10 mouse cellular contexts compared by ENCODE assay signal in genomic region chr17:12206248-12206647, GRCm38 (mm10).
DNase-seq lines count a peak whose midpoint lies in the region; ATAC-seq and TF ChIP-seq lines count a peak whose summit lies in the region.
"Had no signal": no experiment of that assay in that cellular context is flagged by ENCODE, and none has a peak within 500 bp of the region (broad histone marks: within the 10 kb centered on the region; RNA-seq: fewer than 3 reads in every experiment).

No protein-coding gene starts in this region.

- no peaks in the 10 kb centered on the region for H3K36me3 ChIP-seq in heart, embryonic 11.5 days (ENCODE audit: control insufficient read depth, insufficient read depth, low read length)
- peaks cover 24 to 66% of the 10 kb centered on the region in 2 experiments for H3K36me3 ChIP-seq in CH12.LX (replicated peaks in 1 of 2; ENCODE audit: control insufficient read depth in 1 of 2, insufficient read depth in 1 of 2, low read length in 1 of 2)
- peaks cover 34% of the 10 kb centered on the region for H3K36me3 ChIP-seq in liver, embryonic 13.5 days

- no peak for DNase-seq in heart, postnatal 10 days
- no peak for DNase-seq in CH12.LX (ENCODE audit: extremely low read depth)
- DNase-seq in liver, embryonic 13.5 days = peak; percentile 78
- DNase-seq in ovary, postnatal 10 days (ENCODE audit: low spot score) = no peak
- DNase-seq in thymus, adult 18-20 months = no peak
- no peak for DNase-seq in yolk sac, embryonic 10.5 days (ENCODE audit: low spot score)
- DNase-seq: kidney, adult 11 months had no signal

- intact Hi-C loops in heart, postnatal 10 days (cut with DNase I) = loop anchor here (5.0 kb wide), 1 partner anchor 34 kb away; no protein-coding TSS in a partner anchor

- peak overlapping the region; percentile 62 for H3K9ac ChIP-seq in heart, embryonic 11.5 days (ENCODE audit: low read depth, low read length)
- H3K9ac ChIP-seq in CH12.LX (ENCODE audit: insufficient read depth, low read depth) = peak overlapping the region; percentile 41
- H3K9ac ChIP-seq in liver, embryonic 13.5 days = peak overlapping the region; percentile 88

- no peak for TF ChIP-seq EP300 in CH12.LX (IDR thresholded peaks at IDR 0.05; ENCODE audit: low read length)

- TF ChIP-seq CTCF in CH12.LX (conservative IDR thresholded peaks at IDR 0.05 in 1 of 2, IDR thresholded peaks at IDR 0.05 in 1 of 2; ENCODE audit: low read depth in 2 of 2, low read length in 2 of 2) = no peak
- no peak for TF ChIP-seq CTCF in embryonic fibroblast, embryonic 13.5 days (IDR thresholded peaks at IDR 0.05; ENCODE audit: borderline replicate concordance, insufficient read depth, low read length)

- peaks cover 33% of the 10 kb centered on the region for H3K4me1 ChIP-seq in heart, embryonic 11.5 days (ENCODE audit: control insufficient read depth, insufficient read depth, low read length)
- peaks cover 64 to 99% of the 10 kb centered on the region in 2 experiments for H3K4me1 ChIP-seq in CH12.LX (ENCODE audit: control insufficient read depth in 1 of 2, insufficient read depth in 2 of 2)
- peaks cover 15% of the 10 kb centered on the region for H3K4me1 ChIP-seq in embryonic fibroblast, embryonic 13.5 days (ENCODE audit: control insufficient read depth, insufficient read depth, low read length)
- H3K4me1 ChIP-seq in liver, embryonic 13.5 days (replicated peaks) = peaks cover 98% of the 10 kb centered on the region

- dilution Hi-C loops in CH12.LX (cut with MboI; ENCODE audit: extremely low pct_ligation_motif_present, extremely low pct_unique_long_range_greater_than_20kb, low sequenced_read_pairs) = no loop called here

- H3K79me2 ChIP-seq in CH12.LX (replicated peaks; ENCODE audit: control insufficient read depth, extremely low read depth, insufficient read depth, poor library complexity, severe bottlenecking) = peaks cover 2% of the 10 kb centered on the region

- H3K27me3 ChIP-seq in heart, embryonic 11.5 days (ENCODE audit: control insufficient read depth, insufficient read depth, low read length) = no peaks in the 10 kb centered on the region
- no peaks in the 10 kb centered on the region for H3K27me3 ChIP-seq in CH12.LX (replicated peaks)
- no peaks in the 10 kb centered on the region for H3K27me3 ChIP-seq in liver, embryonic 13.5 days

- no peak for TF ChIP-seq RAD21 in CH12.LX (IDR thresholded peaks at IDR 0.05; ENCODE audit: low read depth, low read length)

- no peak for TF ChIP-seq POLR2A in CH12.LX (IDR thresholded peaks at IDR 0.05; ENCODE audit: low read depth, low read length)
- no peak for TF ChIP-seq POLR2A in embryonic fibroblast, embryonic 13.5 days (IDR thresholded peaks at IDR 0.05; ENCODE audit: low read depth, low read length)

- ATAC-seq in heart, embryonic 11.5 days (replicated peaks; ENCODE audit: insufficient number of reproducible peaks, low FRiP score, low TSS enrichment) = peak; percentile 60
- ATAC-seq in liver, embryonic 13.5 days (ENCODE audit: low read depth) = peak; percentile 52

- no peak overlapping the region; the same call in 1 of the 2 replicates for H3K4me2 ChIP-seq in heart, embryonic 11.5 days
- peak overlapping the region; percentile 63 for H3K4me2 ChIP-seq in CH12.LX (ENCODE audit: insufficient read depth, low read depth, poor library complexity, severe bottlenecking)
- peak overlapping the region; percentile 74 for H3K4me2 ChIP-seq in liver, embryonic 13.5 days

- H3K9me3 ChIP-seq in heart, embryonic 11.5 days (replicated peaks; ENCODE audit: control insufficient read depth, low read length) = no peaks in the 10 kb centered on the region
- no peaks in the 10 kb centered on the region for H3K9me3 ChIP-seq in CH12.LX (replicated peaks; ENCODE audit: low read length)
- no peaks in the 10 kb centered on the region for H3K9me3 ChIP-seq in liver, embryonic 13.5 days (replicated peaks)

- WGBS in heart, embryonic 11.5 days (ENCODE audit: insufficient replicate concordance) = 54% methylated on average over 3 of the region's 3 CpGs
- WGBS in liver, embryonic 13.5 days (ENCODE audit: insufficient replicate concordance) = 6% methylated on average over 3 of the region's 3 CpGs

- peak overlapping the region; percentile 94 for H3K27ac ChIP-seq in heart, embryonic 11.5 days (ENCODE audit: low read depth, low read length)
- H3K27ac ChIP-seq in CH12.LX (ENCODE audit: insufficient read depth, low read depth) = peak overlapping the region; percentile 92
- H3K27ac ChIP-seq in embryonic fibroblast, embryonic 13.5 days (ENCODE audit: insufficient read depth, low read length) = peak overlapping the region; percentile 16; the same call in 1 of the 2 replicates
- H3K27ac ChIP-seq in liver, embryonic 13.5 days = peak overlapping the region; percentile 100
- H3K27ac ChIP-seq: macrophage had no signal

- in situ Hi-C loops in CH12.LX (cut with MboI; ENCODE audit: low pct_ligation_motif_present, low pct_unique_long_range_greater_than_20kb, low sequenced_read_pairs) = no loop called here

- no peak overlapping the region for H3K4me3 ChIP-seq in heart, embryonic 11.5 days (ENCODE audit: low read depth, low read length)
- H3K4me3 ChIP-seq in CH12.LX (replicated peaks in 1 of 3; ENCODE audit: low read depth in 2 of 3, low read length in 2 of 3, poor library complexity in 1 of 3) = peak overlapping the region in 1 of 3 experiments; percentile 24
- no peak overlapping the region for H3K4me3 ChIP-seq in embryonic fibroblast, embryonic 13.5 days (ENCODE audit: insufficient read depth, low read length)
- peak overlapping the region; percentile 43 for H3K4me3 ChIP-seq in liver, embryonic 13.5 days (replicated peaks)

TF ChIP-seq in CH12.LX, 34 proteins besides CTCF, POLR2A, EP300 and RAD21:
- TF ChIP-seq JUN (IDR thresholded peaks at IDR 0.05; ENCODE audit: insufficient read depth, low read depth, low read length) (no peak), SMC3 (IDR thresholded peaks at IDR 0.05; ENCODE audit: low read depth, low read length) (no peak), ZC3H11A (IDR thresholded peaks at IDR 0.05; ENCODE audit: low read depth, low read length) (no peak), NRF1 (IDR thresholded peaks at IDR 0.05; ENCODE audit: low read depth, low read length) (no peak), PAX5 (IDR thresholded peaks at IDR 0.05; ENCODE audit: low read length) (no peak), NELFE (IDR thresholded peaks at IDR 0.05; ENCODE audit: low read depth, low read length) (no peak), POLR2AphosphoS2 (IDR thresholded peaks at IDR 0.05; ENCODE audit: low read depth, low read length) (no peak), ZMIZ1 (IDR thresholded peaks at IDR 0.05; ENCODE audit: low read depth, low read length) (no peak), MAZ (IDR thresholded peaks at IDR 0.05; ENCODE audit: low read depth, low read length) (no peak), GABPA (IDR thresholded peaks at IDR 0.05; ENCODE audit: insufficient replicate concordance, low read depth, low read length) (no peak), MYC (IDR thresholded peaks at IDR 0.05; ENCODE audit: low read depth, low read length) (no peak), ETS1 (conservative IDR thresholded peaks at IDR 0.05; ENCODE audit: low read depth, low read length) (no peak), KAT2A (IDR thresholded peaks at IDR 0.05; ENCODE audit: insufficient replicate concordance, low read length) (no peak), TBP (conservative IDR thresholded peaks at IDR 0.05; ENCODE audit: low read depth, low read length) (no peak), E2F4 (IDR thresholded peaks at IDR 0.05; ENCODE audit: insufficient replicate concordance, low read depth, low read length) (no peak), RCOR1 (conservative IDR thresholded peaks at IDR 0.05; ENCODE audit: low read depth, low read length) (no peak), IRF4 (IDR thresholded peaks at IDR 0.05; ENCODE audit: low read depth, low read length) (no peak), SIN3A (IDR thresholded peaks at IDR 0.05; ENCODE audit: low read length) (no peak), ZNF384 (IDR thresholded peaks at IDR 0.05; ENCODE audit: low read depth, low read length) (no peak), ELF1 (IDR thresholded peaks at IDR 0.05; ENCODE audit: low read depth, low read length) (no peak)

Comparison
In these comparisons a context has a peak if more than half of its experiments do, and no peak if none do; other contexts are left out.
1. H3K27ac ChIP-seq: peak in every context shown above with its lines; median percentile 100 in liver, embryonic 13.5 days; 94 in heart, embryonic 11.5 days; 92 in CH12.LX; 16 in embryonic fibroblast, embryonic 13.5 days.